Mouse (Mus musculus) urinary bladder, adult 2 months (tissue): ENCODE data around the gene Rapgef5. TPM values are rescaled to one million over a fixed set of nuclear protein-coding genes. Genes with fewer than 3 reads are reported as not detected.

Experiments used
- DNase-seq: peaks from one replicate; pipeline ENCODE4 v3.0.0; 2022; ENCODE audit warnings: low spot score
- polyA plus RNA-seq: library from polyadenylated mRNA; depleted of rRNA; stranded (reverse); fragments of >200 nt; gene quantifications from 2 replicates; pipeline ENCODE4 v1.2.3, GENCODE M21; 2012

Rapgef5 gene
- polyA plus RNA-seq, 1 experiment: 10.9 TPM

GRCm38 (mm10) chr12:117531106-117531505 lies 14.8 kb downstream of the Rapgef5 start:
- DNase-seq: no peak

DNA sequence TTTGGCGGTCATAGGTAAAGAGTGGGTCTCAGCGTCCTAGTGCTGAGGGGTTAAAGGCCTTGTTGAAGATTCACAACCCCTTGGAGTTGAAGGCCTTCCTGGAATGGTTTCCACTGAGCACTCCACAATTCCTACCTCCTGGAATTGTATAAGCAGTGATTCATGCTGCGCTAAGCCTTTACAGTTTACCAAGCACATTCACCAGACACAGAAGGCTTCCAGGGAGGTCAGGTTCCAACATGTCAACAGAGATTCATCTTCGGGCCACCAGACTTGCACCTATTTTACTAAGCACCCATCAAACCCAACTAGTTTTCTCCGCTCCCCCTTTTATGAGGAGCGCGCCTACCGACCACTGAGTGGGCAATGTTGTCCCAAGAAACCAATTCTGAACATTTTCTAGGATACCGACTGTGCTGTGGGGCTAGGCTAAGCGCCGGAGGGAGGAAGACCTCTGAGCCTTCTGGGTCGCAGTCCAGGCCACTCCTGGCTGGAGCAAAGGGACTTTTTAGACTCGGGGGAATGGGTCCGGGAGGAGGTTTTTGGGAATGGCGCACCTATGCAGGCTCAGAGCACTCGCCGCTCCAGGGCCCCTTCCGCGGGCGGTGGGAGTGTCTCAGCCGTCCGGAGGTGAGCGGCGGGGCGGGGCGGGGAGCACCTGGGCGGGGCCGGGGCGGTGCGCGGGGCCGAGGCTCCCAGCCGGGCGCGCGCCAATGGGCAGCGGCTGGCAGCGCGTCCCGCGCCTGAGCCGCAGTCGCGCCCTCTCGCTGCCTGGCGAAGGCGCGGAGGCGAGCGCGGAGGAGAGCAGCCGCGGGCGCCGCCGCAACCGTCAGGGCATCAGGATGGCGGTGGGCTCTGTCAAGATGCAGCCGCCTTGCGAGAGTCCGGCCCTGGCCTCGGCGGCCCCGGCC lies 17.2 kb downstream of the Rapgef5 start:
- no peak for DNase-seq

- peak; percentile 47 for DNase-seq
These were observed 17.9 kb downstream of the Rapgef5 start for GRCm38 (mm10) chr12:117534087-117534751.

GRCm38 (mm10) chr12:117540352-117540751 lies 24.1 kb downstream of the Rapgef5 start:
- DNase-seq: no peak

DNA sequence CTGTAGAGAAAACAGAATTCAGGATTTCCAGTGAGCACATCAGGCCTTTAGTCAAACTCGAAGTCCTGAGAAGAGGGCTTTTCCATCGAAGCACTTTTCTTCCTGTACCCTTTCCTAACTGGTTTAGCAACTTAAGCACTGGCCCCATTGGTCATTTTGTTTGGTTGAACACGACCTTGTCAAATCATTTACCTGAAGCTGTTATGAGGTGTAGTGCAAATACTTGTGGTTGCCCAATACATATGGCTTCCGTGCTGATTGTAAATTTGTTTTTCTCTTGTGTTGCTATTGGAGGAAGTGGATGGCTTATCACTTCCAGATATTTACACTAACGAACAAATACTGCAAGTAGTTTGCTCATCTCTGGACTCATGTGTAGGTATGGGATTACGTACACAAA lies 29.0 kb downstream of the Rapgef5 start:
- DNase-seq: no peak

DNA sequence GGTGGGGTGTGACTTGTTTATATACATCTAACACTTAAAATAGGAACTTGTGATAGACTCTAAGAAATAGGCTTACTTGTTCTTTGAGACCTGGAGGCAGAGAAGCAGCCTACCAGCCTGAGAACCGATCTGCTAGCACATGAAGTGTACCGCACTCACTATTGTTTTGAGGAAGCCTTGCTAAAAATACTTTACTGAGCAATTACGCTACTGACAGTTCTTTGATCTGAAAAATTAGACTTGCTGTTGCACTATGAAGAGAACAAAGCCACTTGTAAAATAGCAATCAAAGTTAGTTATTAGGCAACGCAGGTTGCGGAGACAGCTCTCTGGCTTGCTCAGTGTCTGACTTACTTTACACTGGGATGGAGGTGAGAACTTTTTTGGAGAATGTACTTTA lies 37.1 kb downstream of the Rapgef5 start:
- no peak for DNase-seq

GRCm38 (mm10) chr12:117554612-117555063 lies 38.4 kb downstream of the Rapgef5 start:
- DNase-seq: no peak

DNA sequence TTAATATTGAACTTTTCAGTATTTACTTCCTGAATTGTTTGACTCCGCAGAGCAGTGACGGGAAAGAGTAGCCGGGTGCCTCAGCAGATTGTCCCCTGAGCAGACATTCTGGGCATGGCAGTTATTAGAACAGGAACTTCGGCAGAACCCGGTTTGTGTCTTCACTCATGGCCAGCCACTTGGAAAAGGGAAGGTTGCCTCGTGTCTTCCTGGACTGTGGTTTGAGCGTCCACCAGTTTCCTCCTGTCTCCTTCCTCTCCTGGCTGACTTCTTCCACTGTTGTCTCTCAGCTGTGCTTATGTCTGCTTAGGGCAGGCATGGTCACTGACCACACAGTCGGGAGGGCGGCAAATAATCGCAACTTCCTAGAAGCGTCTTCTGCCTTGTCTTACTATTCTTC lies 44.2 kb downstream of the Rapgef5 start:
- no peak for DNase-seq

DNA sequence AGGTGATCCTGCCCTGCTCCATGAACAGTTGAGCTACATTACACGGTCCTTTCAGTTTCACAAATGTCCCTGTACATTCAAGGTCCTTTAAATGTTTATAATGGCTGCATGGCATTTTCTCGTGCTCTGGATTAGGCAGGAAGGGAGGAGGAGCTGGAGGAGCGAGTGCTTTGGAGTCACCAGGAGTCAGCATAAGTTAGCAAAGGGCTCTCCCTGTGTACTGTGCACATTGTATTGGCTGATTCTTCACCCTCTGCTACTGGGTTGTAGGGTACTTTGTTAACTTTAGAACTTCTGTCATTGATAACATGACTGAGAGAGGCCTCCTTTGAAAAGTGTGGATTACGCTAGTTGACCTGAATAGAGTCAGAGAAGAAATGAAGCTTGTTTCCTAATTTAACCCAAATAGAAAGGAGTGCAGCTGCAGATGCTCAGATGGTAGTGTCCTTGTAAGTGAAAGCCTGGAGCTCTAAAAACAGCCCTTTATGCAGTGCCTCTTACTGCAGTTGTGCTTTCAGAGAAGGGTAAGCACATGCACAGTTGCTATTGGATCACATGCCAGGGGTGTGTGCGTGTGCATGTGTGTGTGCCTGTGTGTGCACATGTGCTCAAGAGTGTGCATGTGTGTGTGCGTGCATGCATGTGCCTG lies 45.3 kb downstream of the Rapgef5 start:
- no peak for DNase-seq

DNA sequence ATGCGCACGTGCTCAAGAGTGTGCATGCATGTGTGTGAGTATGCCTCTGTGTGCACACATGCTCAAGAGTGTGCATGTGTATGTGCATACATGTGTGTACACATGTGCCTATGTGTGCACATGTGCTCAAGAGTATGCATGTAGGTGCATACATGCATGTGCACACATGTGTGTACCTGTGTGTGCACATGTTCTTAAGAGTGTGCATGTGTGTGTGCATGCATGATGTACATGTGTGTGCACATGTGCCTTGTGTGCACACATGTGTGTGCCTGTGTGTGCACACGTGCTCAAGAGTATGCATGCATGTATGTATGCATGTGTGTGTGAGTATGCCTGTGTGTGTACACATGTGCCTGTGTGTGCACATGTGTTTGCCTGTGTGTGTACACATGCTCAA lies 45.8 kb downstream of the Rapgef5 start:
- no peak for DNase-seq

- no peak for DNase-seq
These were observed 47.6 kb downstream of the Rapgef5 start for GRCm38 (mm10) chr12:117563859-117564258.

DNA sequence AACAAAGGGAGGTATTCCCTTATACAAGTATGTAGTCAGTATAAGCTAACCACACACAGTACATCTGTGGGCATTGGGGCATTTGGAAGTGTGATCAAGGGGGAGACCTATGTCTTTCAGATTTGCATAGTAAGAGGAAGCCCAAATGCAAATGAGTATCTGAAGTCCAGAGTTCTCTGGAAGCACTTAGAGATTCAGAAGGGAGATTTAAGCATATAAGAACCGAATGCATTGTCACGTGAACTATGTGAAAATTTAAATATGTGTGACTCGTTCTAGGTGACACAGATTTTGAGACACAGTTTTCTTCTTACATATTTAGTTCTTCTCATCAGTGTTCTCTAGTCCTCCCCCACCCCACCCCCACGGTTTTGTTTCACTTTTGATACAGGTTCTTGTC lies 50.0 kb downstream of the Rapgef5 start:
- DNase-seq: no peak

- DNase-seq: no peak
These were observed 53.4 kb downstream of the Rapgef5 start for GRCm38 (mm10) chr12:117569671-117570070.

DNA sequence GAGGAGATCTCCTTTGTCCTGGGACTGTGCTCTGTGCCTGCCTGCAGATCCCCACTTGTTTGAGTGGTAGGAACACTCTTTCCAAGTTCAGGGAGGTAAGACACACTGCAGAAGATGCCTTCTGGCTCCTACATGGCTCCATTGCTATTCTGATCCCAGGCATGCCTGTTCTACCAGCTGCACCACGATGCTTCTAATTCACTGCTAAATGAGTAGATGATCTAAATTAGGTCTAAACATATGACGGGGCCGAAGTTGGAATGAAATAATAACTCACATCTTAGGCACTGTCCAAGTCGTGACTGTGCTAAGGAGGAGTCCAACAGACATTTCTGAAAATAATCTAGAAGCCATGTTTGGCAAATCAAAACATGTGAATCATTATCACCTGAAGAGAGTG lies 68.0 kb downstream of the Rapgef5 start:
- DNase-seq: no peak

DNA sequence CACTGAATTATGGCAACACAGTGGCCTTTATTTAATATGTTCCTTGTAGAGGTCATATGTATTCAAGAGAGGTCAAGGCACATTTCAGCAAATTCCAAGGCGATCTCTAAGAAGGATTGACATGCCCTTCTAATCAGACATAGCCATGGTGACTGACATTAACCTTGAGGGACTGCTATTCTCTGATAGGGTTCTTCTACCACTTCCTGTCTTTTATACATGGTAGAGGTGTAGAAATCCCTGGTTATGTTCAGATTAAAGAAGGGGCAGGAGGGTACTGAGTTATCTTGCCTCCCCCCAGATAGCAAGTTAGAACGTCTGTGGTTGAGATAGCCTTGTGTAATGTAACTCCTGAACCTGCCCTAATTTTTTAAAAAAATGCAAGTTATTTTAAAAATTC lies 69.1 kb downstream of the Rapgef5 start:
- no peak for DNase-seq

GRCm38 (mm10) chr12:117586124-117586523 lies 69.8 kb downstream of the Rapgef5 start:
- DNase-seq: peak; percentile 51

DNA sequence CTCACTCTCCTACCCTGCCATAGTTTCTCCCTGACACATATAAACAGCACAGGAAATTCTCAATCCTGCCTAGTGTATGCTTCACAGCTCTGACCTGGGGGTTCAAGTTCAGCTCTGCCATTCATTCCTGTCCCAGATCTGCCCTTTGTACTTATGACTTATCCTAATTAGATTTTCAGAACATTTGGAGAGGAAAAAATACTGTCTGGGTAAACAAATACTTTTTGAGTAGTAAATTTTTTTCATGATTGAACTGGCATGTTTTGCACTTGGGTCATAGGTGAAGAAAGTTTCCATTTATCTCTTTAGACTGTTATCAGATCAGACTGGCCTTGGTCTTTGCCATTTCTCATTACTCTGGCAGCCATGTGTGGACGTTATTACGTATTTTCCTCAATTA lies 72.9 kb downstream of the Rapgef5 start:
- no peak for DNase-seq

- DNase-seq: no peak
These were observed 75.7 kb downstream of the Rapgef5 start for GRCm38 (mm10) chr12:117592019-117592418.

GRCm38 (mm10) chr12:117592583-117592982 lies 76.3 kb downstream of the Rapgef5 start:
- no peak for DNase-seq

DNA sequence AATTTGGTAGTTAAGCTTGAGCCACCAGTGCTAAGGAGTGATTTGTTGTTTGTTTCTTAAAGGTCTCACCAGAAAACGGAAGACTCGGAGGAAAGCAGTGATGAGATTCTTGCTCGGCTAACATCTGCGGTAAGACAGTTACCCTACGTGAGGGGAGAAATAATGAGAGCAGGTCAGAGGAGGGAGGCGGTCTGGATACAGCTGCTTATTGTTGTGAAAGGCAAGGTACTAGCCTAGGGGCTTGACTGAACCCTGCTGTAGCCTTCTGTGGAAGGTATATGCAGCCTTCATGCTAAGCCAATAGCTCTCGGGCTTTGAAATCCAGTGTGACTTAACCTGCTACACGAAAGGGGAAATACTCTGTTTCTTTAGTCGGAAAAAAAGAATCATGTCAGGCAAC lies 78.9 kb downstream of the Rapgef5 start:
- DNase-seq: no peak

- no peak for DNase-seq
These were observed 81.9 kb downstream of the Rapgef5 start for GRCm38 (mm10) chr12:117598190-117598589.

DNA sequence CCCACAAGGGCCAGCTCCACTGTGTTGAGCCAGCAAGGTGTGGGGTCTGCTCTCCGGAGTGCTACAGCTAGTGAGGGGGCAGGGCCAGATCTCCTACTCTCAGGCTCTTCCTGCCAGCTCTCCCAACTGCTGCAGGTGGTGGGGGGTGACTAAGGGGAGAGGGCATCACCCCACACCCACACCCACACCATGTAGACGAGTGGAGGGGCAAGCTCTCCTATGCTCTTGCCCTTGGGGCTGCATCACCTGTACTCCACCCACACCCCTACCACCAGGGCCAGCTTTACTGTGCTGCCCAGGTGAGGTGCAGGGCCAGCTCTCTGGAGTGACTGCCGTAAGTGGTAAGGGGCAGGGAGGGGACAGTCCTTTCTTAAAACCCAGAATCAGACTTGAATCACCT lies 89.7 kb downstream of the Rapgef5 start:
- DNase-seq: no peak

- DNase-seq: no peak
These were observed 96.4 kb downstream of the Rapgef5 start for GRCm38 (mm10) chr12:117612715-117613114.
